Mouse (Mus musculus) heart, embryonic 14.5 days (tissue): Measurements from ENCODE around the gene Cacnb3. TPM values are rescaled to one million over a fixed set of nuclear protein-coding genes. Genes with fewer than 3 reads are reported as not detected.

Source experiments
- ATAC-seq: fragments of 200-750 bp; cut with Nextera tagmentation; 2 replicates; pipeline ENCODE4 v1.8.0; 2017; ENCODE audit warnings: low read depth, moderate TSS enrichment; ENCODE audit not compliant: insufficient number of reproducible peaks, insufficient read depth, low FRiP score
- H3K27ac ChIP-seq, 2 experiments: fragments of 200-500 bp in 1 of 2; fragments of 300-500 bp in 1 of 2; sonication (generic) in 1 of 2; replicated peaks in 1 of 2; 2 replicates each; pipeline ENCODE4 v1.5.1; 2012 to 2014; ENCODE audit warnings: low read depth in 2 of 2, low read length in 2 of 2, control low read depth in 1 of 2, mild to moderate bottlenecking in 1 of 2, mixed read lengths in 1 of 2; ENCODE audit not compliant: control insufficient read depth in 1 of 2, insufficient read depth in 1 of 2
- H3K27me3 ChIP-seq: fragments of 300-500 bp; sonication (generic); 2 replicates; pipeline ENCODE4 v1.6.1; 2014; ENCODE audit warnings: mild to moderate bottlenecking, low read length, control low read depth; ENCODE audit not compliant: control insufficient read depth, insufficient read depth
- H3K36me3 ChIP-seq: fragments of 300-500 bp; sonication (generic); 2 replicates; pipeline ENCODE4 v1.6.1; 2014; ENCODE audit warnings: mild to moderate bottlenecking, control low read depth, low read length, mixed read lengths; ENCODE audit not compliant: control insufficient read depth, insufficient read depth
- H3K4me1 ChIP-seq, 2 experiments: fragments of 200-500 bp in 1 of 2; fragments of 300-500 bp in 1 of 2; sonication (generic) in 1 of 2; 2 replicates each; pipeline ENCODE4 v1.6.1; 2012 to 2014; ENCODE audit warnings: low read length in 2 of 2, control low read depth in 1 of 2, mixed read lengths in 1 of 2; ENCODE audit not compliant: control insufficient read depth in 2 of 2, insufficient read depth in 2 of 2
- H3K4me2 ChIP-seq: fragments of 300-500 bp; sonication (generic); 2 replicates; pipeline ENCODE4 v1.6.1; 2014; ENCODE audit warnings: mild to moderate bottlenecking, low read length
- H3K4me3 ChIP-seq, 2 experiments: fragments of 200-500 bp in 1 of 2; fragments of 300-500 bp in 1 of 2; sonication (generic) in 1 of 2; 2 replicates each; pipeline ENCODE4 v1.5.1; 2012 to 2014; ENCODE audit warnings: low read length in 2 of 2, mild to moderate bottlenecking in 2 of 2, control low read depth in 1 of 2, low read depth in 1 of 2, moderate library complexity in 1 of 2; ENCODE audit not compliant: control insufficient read depth in 1 of 2, insufficient read depth in 1 of 2
- H3K9ac ChIP-seq: fragments of 300-500 bp; sonication (generic); 2 replicates; pipeline ENCODE4 v1.6.1; 2014; ENCODE audit warnings: mild to moderate bottlenecking, low read length
- H3K9me3 ChIP-seq: fragments of 300-500 bp; sonication (generic); 2 replicates; pipeline ENCODE4 v1.6.1; 2016; ENCODE audit warnings: low read length, control low read depth; ENCODE audit not compliant: control insufficient read depth
- whole genome bisulfite sequencing: fragments of 180-500 bp; shearing (Covaris S2); extraction: QIAGEN DNeasy Blood & Tissue Kit; methylation state at CpG from one replicate; pipeline ENCODE4 v1.1.7; 2014; 5-methylcytosine and 5-hydroxymethylcytosine counted together
- polyA plus RNA-seq: library from polyadenylated mRNA; unstranded; fragments of >200 nt; fragmentation: Nextera tagmentation; extraction: Ambion mirVana; gene quantifications from 2 replicates; pipeline ENCODE4 v1.2.1, GENCODE M21; 2014

Gene Cacnb3
- polyA plus RNA-seq, 1 experiment from 2014 or later = 6.6 TPM

GRCm38 (mm10) chr15:98617176-98617537 lies 13.5 kb upstream of the Cacnb3 start:
- H3K4me3 ChIP-seq = no peak overlapping the region
- 0 out of 2 replicates have a peak, but pooled peaks have one; percentile 38 for ATAC-seq
- H3K36me3 ChIP-seq = no peaks in the 10 kb centered on the region
- H3K4me2 ChIP-seq = peak overlapping the region; percentile 54
- WGBS = under 1% methylated on average over 12 of the region's 12 CpGs
- H3K27ac ChIP-seq = no peak overlapping the region; a peak in 1 of 4 replicates
- H3K27me3 ChIP-seq = no peaks in the 10 kb centered on the region
- H3K9me3 ChIP-seq = no peaks in the 10 kb centered on the region
- peak overlapping the region; percentile 62 for H3K9ac ChIP-seq
- peaks cover 23 to 36% of the 10 kb centered on the region in 2 experiments for H3K4me1 ChIP-seq

GRCm38 (mm10) chr15:98622199-98622598 lies 8.4 kb upstream of the Cacnb3 start:
- no peak for ATAC-seq
- no peaks in the 10 kb centered on the region; the same call in 1 of the 2 replicates for H3K27me3 ChIP-seq
- H3K36me3 ChIP-seq = no peaks in the 10 kb centered on the region
- H3K4me1 ChIP-seq = peaks cover 5 to 17% of the 10 kb centered on the region in 2 experiments
- 0 out of 2 replicates have a peak overlapping the region, but pooled peaks have one; percentile 25 for H3K9ac ChIP-seq
- H3K4me2 ChIP-seq = no peak overlapping the region
- 0 out of 2 replicates have a peak, but pooled peaks cover 3% of the 10 kb centered on the region for H3K9me3 ChIP-seq
- H3K4me3 ChIP-seq = no peak overlapping the region
- no peak overlapping the region for H3K27ac ChIP-seq
- 14% methylated on average over 7 of the region's 7 CpGs for WGBS

GRCm38 (mm10) chr15:98622721-98623120 lies 7.9 kb upstream of the Cacnb3 start:
- Histone ChIP-seq H3K27ac (no peak overlapping the region), H3K4me3 (no peak overlapping the region), H3K36me3 (no peaks in the 10 kb centered on the region), H3K4me2 (no peak overlapping the region), H3K4me1 (peaks cover 5 to 15% of the 10 kb centered on the region in 2 experiments), H3K9me3 (0 out of 2 replicates have a peak, but pooled peaks cover 3% of the 10 kb centered on the region), H3K9ac (no peak overlapping the region), H3K27me3 (no peaks in the 10 kb centered on the region; the same call in 1 of the 2 replicates)
- no peak for ATAC-seq
- WGBS = 29% methylated on average over 6 of the region's 6 CpGs

- ATAC-seq = no peak
- Histone ChIP-seq H3K4me2 (no peak overlapping the region), H3K4me1 (peaks cover 7 to 15% of the 10 kb centered on the region in 2 experiments), H3K27me3 (no peaks in the 10 kb centered on the region; the same call in 1 of the 2 replicates), H3K4me3 (no peak overlapping the region), H3K9ac (no peak overlapping the region), H3K27ac (no peak overlapping the region), H3K36me3 (no peaks in the 10 kb centered on the region), H3K9me3 (0 out of 2 replicates have a peak, but pooled peaks cover 3% of the 10 kb centered on the region)
- WGBS = 57% methylated on average over 5 of the region's 5 CpGs
These were observed 7.2 kb upstream of the Cacnb3 start for GRCm38 (mm10) chr15:98623361-98623821.

DNA sequence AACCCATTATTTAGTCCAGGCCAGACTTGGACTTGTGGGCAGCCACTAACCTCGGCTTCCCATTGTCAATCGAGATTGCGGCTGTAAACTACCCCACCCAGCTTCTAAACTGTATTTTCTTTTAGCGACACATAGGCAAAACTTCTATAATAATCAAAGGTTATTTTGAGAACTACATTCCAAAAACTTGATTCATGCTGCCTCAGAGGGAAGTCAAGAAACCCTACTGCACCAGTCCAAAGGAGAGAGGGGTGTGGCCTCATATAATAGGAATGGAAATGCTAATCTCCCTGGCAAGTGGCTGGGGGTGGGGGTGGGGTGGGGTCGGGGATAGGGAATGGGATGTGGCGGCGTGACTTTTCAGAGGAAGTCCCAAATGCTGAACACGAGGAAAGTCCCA lies 4.6 kb upstream of the Cacnb3 start:
- peaks cover 15 to 34% of the 10 kb centered on the region in 2 experiments for H3K4me1 ChIP-seq
- WGBS = 20% methylated on average over 8 of the region's 8 CpGs
- no peak overlapping the region for H3K9ac ChIP-seq
- no peak for ATAC-seq
- no peak overlapping the region for H3K27ac ChIP-seq
- H3K4me3 ChIP-seq = no peak overlapping the region
- H3K9me3 ChIP-seq = 0 out of 2 replicates have a peak, but pooled peaks cover 3% of the 10 kb centered on the region
- no peaks in the 10 kb centered on the region for H3K36me3 ChIP-seq
- H3K27me3 ChIP-seq = peaks cover 17% of the 10 kb centered on the region
- H3K4me2 ChIP-seq = 0 out of 2 replicates have a peak overlapping the region, but pooled peaks have one; percentile 25

DNA sequence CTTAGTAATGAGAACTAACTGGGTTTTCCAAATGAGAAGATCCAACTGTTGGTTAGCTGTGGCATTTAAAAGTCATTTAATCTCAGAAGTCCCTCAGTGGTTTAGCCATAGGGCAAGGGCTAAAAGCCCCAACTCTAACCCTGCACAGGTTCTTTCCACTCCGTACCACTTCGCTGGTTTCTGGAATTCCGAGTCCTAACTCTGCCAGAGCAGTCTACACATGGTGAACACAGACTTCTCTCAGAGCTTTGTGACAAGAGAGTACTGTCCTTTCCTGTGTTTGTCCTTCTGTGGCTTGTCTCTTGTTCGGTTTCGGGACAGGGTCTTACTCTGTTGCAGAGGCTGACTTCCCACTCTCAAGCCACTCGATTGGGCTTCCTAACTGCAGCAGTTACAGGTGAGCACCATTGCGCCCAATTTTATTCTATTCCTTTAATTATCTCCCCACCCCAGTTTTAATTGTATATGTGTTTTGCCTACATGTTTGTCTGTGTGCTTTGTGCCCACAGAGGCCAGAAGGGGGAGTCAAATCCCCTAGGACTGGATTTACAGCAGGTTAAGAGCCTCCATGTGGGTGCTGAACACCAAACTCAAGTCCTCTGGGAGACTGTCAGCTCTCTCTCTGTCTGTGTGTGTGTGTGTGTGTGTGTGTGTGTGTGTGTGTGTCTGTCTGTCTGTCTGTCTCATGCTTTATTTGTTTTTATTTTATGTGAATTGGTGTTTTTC lies 4.0 kb upstream of the Cacnb3 start:
- Histone ChIP-seq H3K9me3 (0 out of 2 replicates have a peak, but pooled peaks cover 3% of the 10 kb centered on the region), H3K36me3 (no peaks in the 10 kb centered on the region), H3K4me1 (peaks cover 17 to 40% of the 10 kb centered on the region in 2 experiments), H3K9ac (no peak overlapping the region), H3K4me2 (0 out of 2 replicates have a peak overlapping the region, but pooled peaks have one; percentile 25), H3K27ac (peak overlapping the region in 1 of 2 experiments; percentile 33; a peak in 1 of 4 replicates), H3K27me3 (peaks cover 23% of the 10 kb centered on the region), H3K4me3 (no peak overlapping the region)
- WGBS = 81% methylated on average over 7 of the region's 7 CpGs
- ATAC-seq = no peak

DNA sequence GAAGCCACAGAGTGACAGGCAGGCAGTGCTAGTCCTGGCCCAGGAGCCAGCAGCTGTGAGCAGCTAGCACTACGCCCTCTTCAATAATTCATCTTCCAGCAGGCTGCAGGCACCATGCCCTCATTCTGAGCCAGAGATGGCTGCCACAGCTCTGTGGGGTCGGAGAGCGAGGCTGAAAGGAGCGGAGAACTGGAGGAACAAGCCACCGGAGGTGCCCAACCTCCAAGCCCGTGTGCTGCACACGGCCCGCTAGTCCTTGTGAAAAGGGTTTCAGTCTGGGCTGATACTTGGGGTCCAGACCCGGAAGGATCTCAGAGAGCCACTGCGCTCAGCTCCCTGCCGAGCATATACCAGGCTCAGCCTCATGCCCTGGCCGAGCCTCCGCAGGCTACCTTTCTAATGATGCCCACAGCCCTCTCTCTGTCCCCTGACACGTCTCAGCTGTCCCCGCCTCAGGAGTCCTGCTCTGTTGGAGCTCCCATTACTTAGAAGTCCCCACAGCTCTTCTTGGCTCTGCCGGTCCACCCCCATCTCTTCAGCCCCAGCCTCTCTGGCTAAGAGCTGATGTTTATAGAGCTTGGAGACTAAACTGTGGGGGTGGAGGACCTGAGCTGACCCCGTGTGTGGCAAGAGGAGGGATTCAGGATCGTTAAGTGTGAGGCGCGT lies 1.9 kb upstream of the Cacnb3 start:
- Histone ChIP-seq H3K9me3 (0 out of 2 replicates have a peak, but pooled peaks cover 1% of the 10 kb centered on the region), H3K36me3 (no peaks in the 10 kb centered on the region), H3K27me3 (peaks cover 38% of the 10 kb centered on the region), H3K4me2 (peak overlapping the region; percentile 41), H3K27ac (no peak overlapping the region), H3K9ac (peak overlapping the region; percentile 47; the same call in 1 of the 2 replicates), H3K4me3 (peak overlapping the region in 1 of 2 experiments; percentile 5; a peak in 1 of 4 replicates), H3K4me1 (peaks cover 23 to 53% of the 10 kb centered on the region in 2 experiments)
- WGBS = 13% methylated on average over 20 of the region's 20 CpGs
- no peak for ATAC-seq
